Mouse (Mus musculus) heart, embryonic 16.5 days (tissue): ENCODE results near the gene Mthfr. TPM values are rescaled to one million over a fixed set of nuclear protein-coding genes. Genes with fewer than 3 reads are reported as not detected.
"Not testable (repeated sequence)": the region's sequence is repeated elsewhere in the genome, so short reads cannot be mapped to it uniquely, and the experiment has no call there.

Experiments
- ATAC-seq: fragments of 200-750 bp; cut with Nextera tagmentation; replicated peaks from 2 replicates; pipeline ENCODE4 v1.8.0; 2017; ENCODE audit warnings: moderate number of reproducible peaks; ENCODE audit not compliant: insufficient read depth, low FRiP score; ENCODE audit errors: extremely low read depth
- H3K27ac ChIP-seq: fragments of 300-500 bp; sonication (generic); 2 replicates; pipeline ENCODE4 v1.5.1; 2014; ENCODE audit warnings: mild to moderate bottlenecking, low read length, control low read depth, moderate library complexity
- H3K27me3 ChIP-seq: fragments of 300-500 bp; sonication (generic); 2 replicates; pipeline ENCODE4 v1.6.1; 2014; ENCODE audit warnings: low read length, mixed read lengths; ENCODE audit not compliant: control insufficient read depth, insufficient read depth
- H3K36me3 ChIP-seq: fragments of 300-500 bp; sonication (generic); 2 replicates; pipeline ENCODE4 v1.6.1; 2014; ENCODE audit not compliant: control insufficient read depth, insufficient read depth
- H3K4me1 ChIP-seq: fragments of 300-500 bp; sonication (generic); 2 replicates; pipeline ENCODE4 v1.6.1; 2014; ENCODE audit warnings: low read length, mixed read lengths; ENCODE audit not compliant: control insufficient read depth, insufficient read depth
- H3K4me2 ChIP-seq: fragments of 300-500 bp; sonication (generic); 2 replicates; pipeline ENCODE4 v1.6.1; 2014; ENCODE audit warnings: low read depth, mild to moderate bottlenecking, control low read depth, low read length
- H3K4me3 ChIP-seq: fragments of 300-500 bp; sonication (generic); 2 replicates; pipeline ENCODE4 v1.5.1; 2014; ENCODE audit warnings: mild to moderate bottlenecking, control low read depth, low read length
- H3K9ac ChIP-seq: fragments of 300-500 bp; sonication (generic); 2 replicates; pipeline ENCODE4 v1.6.1; 2014; ENCODE audit warnings: low read length, control low read depth
- H3K9me3 ChIP-seq: fragments of 300-500 bp; sonication (generic); replicated peaks from 2 replicates; pipeline ENCODE4 v1.6.1; 2016; ENCODE audit warnings: low read length; ENCODE audit not compliant: control insufficient read depth
- WGBS: fragments of 180-500 bp; shearing (Covaris S2); extraction: QIAGEN DNeasy Blood & Tissue Kit; methylation state at CpG from one replicate; pipeline ENCODE4 v1.1.7; 2014; 5-methylcytosine and 5-hydroxymethylcytosine counted together
- polyA plus RNA-seq: library from polyadenylated mRNA; unstranded; fragments of >200 nt; fragmentation: Nextera tagmentation; extraction: Ambion mirVana; gene quantifications from 2 replicates; pipeline ENCODE4 v1.2.1, GENCODE M21; 2015

Gene Mthfr
- polyA plus RNA-seq, 1 experiment from 2014 or later, result 11.7 TPM

DNA sequence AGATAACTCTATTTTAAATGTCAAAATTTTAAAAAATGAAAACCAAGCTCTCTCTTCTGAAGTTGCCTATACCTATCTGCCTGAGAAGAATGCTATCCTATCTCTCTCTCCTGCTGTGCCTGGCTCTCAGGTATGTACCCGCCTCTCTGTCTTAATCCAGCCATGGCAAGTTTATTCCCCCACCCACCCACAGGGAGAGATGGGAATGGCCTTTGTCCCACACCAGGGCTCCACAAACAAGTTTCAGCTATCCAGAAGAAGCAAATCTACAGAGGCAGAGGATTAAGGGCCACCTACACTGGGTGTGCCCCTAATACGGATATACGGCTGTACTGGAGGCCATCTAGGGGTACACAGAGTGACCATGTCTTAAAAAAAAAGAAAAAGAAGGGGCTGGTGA lies 3.4 kb upstream of the Mthfr start:
- Histone ChIP-seq H3K27me3 (no peaks in the 10 kb centered on the region), H3K4me3 (no peak overlapping the region)
- 97% methylated on average over 3 of the region's 3 CpGs for WGBS

DNA sequence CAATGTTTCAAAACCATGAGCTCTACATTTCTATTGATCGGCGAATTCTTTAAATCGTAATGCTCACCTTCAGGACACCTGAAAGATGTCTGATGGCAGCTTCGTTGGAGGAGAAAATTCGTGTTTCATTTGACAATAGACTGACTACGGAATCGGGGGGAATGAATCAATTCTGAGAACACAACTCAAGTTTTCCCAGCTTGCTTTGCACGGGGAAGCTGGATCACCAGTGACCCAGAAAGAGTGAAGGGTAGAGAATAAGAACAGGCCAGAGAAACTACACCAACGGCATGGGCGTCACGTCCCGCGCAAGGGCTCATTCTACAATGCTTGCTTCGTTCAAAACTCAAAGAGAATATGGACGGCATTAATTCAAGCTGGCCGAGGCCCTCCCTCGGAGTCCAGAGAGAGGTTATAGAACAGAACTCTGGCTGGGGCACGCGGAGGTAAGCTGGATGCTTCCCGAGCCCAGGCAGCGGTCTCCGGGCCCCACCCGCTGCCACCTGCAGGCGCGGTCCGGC lies 738 bp upstream of the Mthfr start:
- 6% methylated on average over 26 of the region's 26 CpGs for WGBS
- H3K4me1 ChIP-seq, result peaks cover 30% of the 10 kb centered on the region

More for the DNA sequence above, 3.4 kb upstream of the Mthfr start:
- Histone ChIP-seq H3K9ac (no peak overlapping the region), H3K36me3 (peaks cover 2% of the 10 kb centered on the region; the same call in 1 of the 2 replicates), H3K4me1 (peaks cover 15% of the 10 kb centered on the region), H3K4me2 (no peak overlapping the region), H3K9me3 (no peaks in the 10 kb centered on the region), H3K27ac (no peak overlapping the region)
- ATAC-seq, result no peak

GRCm38 (mm10) chr4:148039254-148040028 lies 564 bp downstream of the Mthfr start:
- Histone ChIP-seq H3K9me3 (no peaks in the 10 kb centered on the region), H3K4me2 (peak overlapping the region; percentile 88), H3K27me3 (no peaks in the 10 kb centered on the region), H3K9ac (peak overlapping the region; percentile 79), H3K36me3 (peaks cover 3% of the 10 kb centered on the region; the same call in 1 of the 2 replicates), H3K27ac (peak overlapping the region; percentile 74), H3K4me3 (peak overlapping the region; percentile 84), H3K4me1 (peaks cover 30% of the 10 kb centered on the region)
- ATAC-seq, result no peak
- WGBS, result 19% methylated on average over 19 of the region's 19 CpGs

More for the DNA sequence above, 738 bp upstream of the Mthfr start:
- peaks cover 3% of the 10 kb centered on the region; the same call in 1 of the 2 replicates for H3K36me3 ChIP-seq
- peak overlapping the region; percentile 82 for H3K9ac ChIP-seq
- H3K9me3 ChIP-seq, result no peaks in the 10 kb centered on the region
- H3K4me2 ChIP-seq, result peak overlapping the region; percentile 78
- H3K4me3 ChIP-seq, result peak overlapping the region; percentile 84
- no peaks in the 10 kb centered on the region for H3K27me3 ChIP-seq
- no peak for ATAC-seq
- peak overlapping the region; percentile 87 for H3K27ac ChIP-seq

DNA sequence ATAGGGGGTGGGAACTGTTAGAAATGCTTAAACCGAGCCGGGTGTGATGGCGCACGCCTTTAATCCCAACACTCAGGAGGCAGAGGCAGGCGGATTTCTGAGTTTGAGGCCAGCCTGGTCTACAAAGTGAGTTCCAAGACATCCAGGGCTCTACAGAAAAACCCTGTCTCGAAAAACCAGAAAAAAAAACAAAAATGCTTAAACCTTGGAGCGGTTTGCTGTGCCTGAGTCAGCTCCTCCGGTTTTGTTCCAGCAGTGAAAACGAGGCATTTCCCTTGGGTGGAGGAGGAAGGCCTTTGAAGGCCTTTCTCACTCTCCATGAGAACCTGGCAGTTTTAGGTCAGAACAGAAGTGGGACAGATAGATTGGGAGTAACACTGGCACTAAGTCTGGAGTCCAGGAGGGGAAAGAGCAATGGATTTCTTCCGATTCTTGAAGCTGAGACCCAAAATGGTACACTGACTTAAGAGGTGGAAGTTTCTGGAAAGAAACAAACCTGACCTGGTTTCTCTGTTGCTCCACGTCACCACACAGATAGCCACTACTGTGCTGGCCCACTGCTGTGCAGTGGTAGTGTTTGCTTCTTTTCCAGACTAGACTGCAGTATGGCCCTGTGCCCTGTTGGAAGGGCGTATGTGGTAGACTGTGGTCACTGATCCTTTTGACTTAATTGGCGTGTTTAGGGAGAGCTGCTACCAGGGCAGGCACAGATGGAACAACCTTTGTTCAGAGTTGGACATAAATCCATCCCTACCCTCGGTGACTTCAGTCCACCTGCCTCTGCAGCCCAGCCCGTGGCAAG lies 1.4 kb downstream of the Mthfr start:
- H3K27me3 ChIP-seq, result no peaks in the 10 kb centered on the region
- H3K4me2 ChIP-seq, result peak overlapping the region; percentile 88
- peaks cover 30% of the 10 kb centered on the region for H3K4me1 ChIP-seq
- no peaks in the 10 kb centered on the region for H3K9me3 ChIP-seq
- WGBS, result 65% methylated on average over 15 of the region's 15 CpGs
- H3K4me3 ChIP-seq, result peak overlapping the region; percentile 84
- H3K36me3 ChIP-seq, result peaks cover 5% of the 10 kb centered on the region; the same call in 1 of the 2 replicates
- no peak for ATAC-seq
- peak overlapping the region; percentile 81 for H3K27ac ChIP-seq
- peak overlapping the region; percentile 79 for H3K9ac ChIP-seq

DNA sequence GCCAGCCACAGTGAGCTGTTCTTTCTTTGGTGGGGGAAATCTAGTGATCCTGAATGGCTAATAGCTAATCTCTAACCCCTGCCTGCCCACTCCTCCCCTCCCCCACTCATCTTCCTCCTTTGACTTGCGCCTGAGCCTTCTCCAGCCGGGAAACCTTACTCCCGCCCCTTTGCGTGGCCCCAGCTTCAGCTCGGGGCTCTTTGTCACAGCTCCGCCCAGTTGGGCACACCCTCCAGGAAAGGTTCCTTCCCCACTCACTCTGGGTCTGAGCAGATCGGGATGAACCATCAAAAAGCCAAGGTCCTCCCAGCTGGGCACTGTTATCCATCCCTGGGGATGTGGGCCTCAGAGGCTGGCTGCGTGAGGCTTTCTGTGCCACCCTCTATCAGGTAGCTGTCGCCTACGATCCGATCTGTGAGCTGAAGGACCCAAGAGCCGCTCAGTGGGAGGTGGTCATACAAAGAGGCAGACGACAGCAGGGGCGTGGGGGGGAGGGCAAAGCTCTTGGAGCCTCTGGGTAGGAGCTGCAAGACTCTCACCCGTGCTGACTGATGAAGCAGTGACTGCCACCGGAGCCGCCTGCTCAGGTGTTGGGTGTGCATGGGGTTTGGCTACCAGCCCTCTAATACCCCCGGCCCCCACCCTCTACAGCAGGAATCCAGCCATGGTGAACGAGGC lies 2.2 kb downstream of the Mthfr start:
- Histone ChIP-seq H3K4me3 (peak overlapping the region; percentile 60), H3K36me3 (peaks cover 5% of the 10 kb centered on the region; the same call in 1 of the 2 replicates), H3K9ac (peak overlapping the region; percentile 73), H3K27me3 (no peaks in the 10 kb centered on the region), H3K4me2 (peak overlapping the region; percentile 80), H3K4me1 (peaks cover 30% of the 10 kb centered on the region), H3K9me3 (no peaks in the 10 kb centered on the region), H3K27ac (peak overlapping the region; percentile 81)
- ATAC-seq, result peak; percentile 14; the same call in 1 of the 2 replicates
- under 1% methylated on average over 19 of the region's 19 CpGs for WGBS

GRCm38 (mm10) chr4:148041611-148042191 lies 2.8 kb downstream of the Mthfr start:
- Histone ChIP-seq H3K9me3 (no peaks in the 10 kb centered on the region), H3K4me3 (peak overlapping the region; percentile 60), H3K36me3 (peaks cover 5% of the 10 kb centered on the region; the same call in 1 of the 2 replicates), H3K4me2 (peak overlapping the region; percentile 80), H3K27ac (peak overlapping the region; percentile 81), H3K9ac (peak overlapping the region; percentile 73), H3K4me1 (peaks cover 30% of the 10 kb centered on the region), H3K27me3 (no peaks in the 10 kb centered on the region)
- WGBS, result 4% methylated on average over 16 of the region's 16 CpGs
- no peak for ATAC-seq

DNA sequence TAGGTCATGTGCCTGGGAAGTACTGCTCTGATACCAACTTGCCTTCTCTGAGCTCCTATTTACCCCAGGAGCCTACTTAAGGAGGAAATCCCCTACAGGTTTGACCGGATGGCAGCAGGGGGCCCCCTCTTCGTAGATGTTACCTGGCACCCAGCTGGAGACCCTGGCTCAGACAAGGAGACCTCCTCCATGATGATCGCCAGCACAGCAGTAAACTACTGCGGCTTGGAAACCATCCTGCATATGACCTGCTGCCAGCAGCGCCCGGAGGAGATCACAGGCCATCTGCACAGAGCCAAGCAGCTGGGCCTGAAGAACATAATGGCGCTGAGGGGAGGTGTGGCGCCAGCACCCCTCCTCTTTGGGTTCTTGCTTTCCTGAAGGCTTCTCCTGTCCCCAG lies 4.5 kb downstream of the Mthfr start:
- H3K27me3 ChIP-seq, ATAC-seq, H3K9ac ChIP-seq, H3K9me3 ChIP-seq, H3K27ac ChIP-seq, H3K4me2 ChIP-seq, H3K4me3 ChIP-seq: not testable (repeated sequence)
- 83% methylated on average over 6 of the region's 8 CpGs for WGBS
- Histone ChIP-seq H3K36me3 (peaks cover 12% of the 10 kb centered on the region), H3K4me1 (peaks cover 24% of the 10 kb centered on the region)

DNA sequence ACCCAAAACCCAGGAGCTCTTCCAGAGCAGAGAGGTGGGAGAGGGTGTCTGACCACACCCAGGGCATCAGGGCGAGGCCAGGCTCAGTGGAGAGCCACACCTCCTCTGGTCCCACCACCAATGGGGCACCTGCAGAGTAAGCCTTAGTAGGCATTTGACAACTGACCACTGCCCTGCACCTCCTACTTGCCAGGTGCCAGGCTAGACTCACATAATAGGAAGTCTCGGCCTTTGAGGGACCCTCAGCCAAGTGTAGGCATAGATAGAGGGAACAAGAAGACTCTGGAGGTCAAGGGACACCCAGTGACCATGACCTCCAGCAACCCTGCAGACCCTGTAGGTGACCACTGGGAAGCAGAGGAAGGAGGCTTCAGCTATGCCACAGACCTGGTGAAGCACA lies 5.2 kb downstream of the Mthfr start:
- H3K4me3 ChIP-seq, result no peak overlapping the region
- H3K9me3 ChIP-seq, result no peaks in the 10 kb centered on the region
- ATAC-seq, result no peak
- H3K27me3 ChIP-seq, result no peaks in the 10 kb centered on the region
- H3K27ac ChIP-seq, result no peak overlapping the region
- H3K9ac ChIP-seq, result no peak overlapping the region
- peaks cover 14% of the 10 kb centered on the region for H3K36me3 ChIP-seq
- no peak overlapping the region for H3K4me2 ChIP-seq
- WGBS, result 91% methylated on average over 2 of the region's 2 CpGs
- peaks cover 24% of the 10 kb centered on the region for H3K4me1 ChIP-seq
